ENCODE assay signal across 10 mouse cellular contexts in genomic region chr3:69502009-69502408, GRCm38 (mm10).
A peak's percentile ranks its signal among the peaks of the same experiment; 100 is the strongest.
DNase-seq lines count a peak whose midpoint lies in the region; ATAC-seq and TF ChIP-seq lines count a peak whose summit lies in the region.
"Had no signal": no experiment of that assay in that cellular context is flagged by ENCODE, and none has a peak within 500 bp of the region (broad histone marks: within the 10 kb centered on the region; RNA-seq: fewer than 3 reads in every experiment).

No protein-coding gene starts in this region.

- no peak for TF ChIP-seq POLR2A in CH12.LX (IDR thresholded peaks at IDR 0.05; ENCODE audit: low read depth, low read length)
- no peak for TF ChIP-seq POLR2A in limb, embryonic 14.5 days (IDR thresholded peaks at IDR 0.05; ENCODE audit: borderline replicate concordance, extremely low read depth, insufficient read depth, insufficient read length)

- TF ChIP-seq EP300 in CH12.LX (IDR thresholded peaks at IDR 0.05; ENCODE audit: low read length): no peak

- H3K4me2 ChIP-seq in CH12.LX (ENCODE audit: insufficient read depth, low read depth, poor library complexity, severe bottlenecking): no peak overlapping the region
- H3K4me2 ChIP-seq in forebrain, embryonic 12.5 days: no peak overlapping the region
- no peak overlapping the region for H3K4me2 ChIP-seq in limb, embryonic 14.5 days (replicated peaks; ENCODE audit: low read depth, low read length, severe bottlenecking)
- H3K4me2 ChIP-seq: embryonic facial prominence, embryonic 15.5 days; limb, embryonic 15.5 days had no signal

- TF ChIP-seq CTCF in CH12.LX (conservative IDR thresholded peaks at IDR 0.05 in 1 of 2, IDR thresholded peaks at IDR 0.05 in 1 of 2; ENCODE audit: low read depth in 2 of 2, low read length in 2 of 2): no peak

- no peaks in the 10 kb centered on the region for H3K79me2 ChIP-seq in CH12.LX (replicated peaks; ENCODE audit: control insufficient read depth, extremely low read depth, insufficient read depth, poor library complexity, severe bottlenecking)

- 19% methylated on average over 6 of the region's 6 CpGs for WGBS in forebrain, embryonic 12.5 days
- 12% methylated on average over 6 of the region's 6 CpGs for WGBS in limb, embryonic 14.5 days

- H3K4me1 ChIP-seq in CH12.LX (ENCODE audit: control insufficient read depth in 1 of 2, insufficient read depth in 2 of 2): no peaks in the 10 kb centered on the region
- peaks cover 6% of the 10 kb centered on the region for H3K4me1 ChIP-seq in forebrain, embryonic 12.5 days
- H3K4me1 ChIP-seq in limb, embryonic 14.5 days (ENCODE audit: control insufficient read depth, insufficient read depth, low read length): peaks cover 11% of the 10 kb centered on the region; the same call in 1 of the 2 replicates

- no peak for DNase-seq in frontal cortex, postnatal 10 days (ENCODE audit: low spot score in 2 of 2)
- DNase-seq in CH12.LX (ENCODE audit: extremely low read depth): no peak
- no peak for DNase-seq in limb, embryonic 14.5 days (ENCODE audit: low spot score)
- no peak for DNase-seq in thymus, adult 18-20 months
- DNase-seq in right cerebral cortex, postnatal 36 days (ENCODE audit: low spot score in 2 of 2): no peak
- no peak for DNase-seq in lung, adult 18-20 months

- TF ChIP-seq RAD21 in CH12.LX (IDR thresholded peaks at IDR 0.05; ENCODE audit: low read depth, low read length): no peak

- peak; percentile 35 for ATAC-seq in frontal cortex, adult (ENCODE audit: low TSS enrichment)
- peak; percentile 81 for ATAC-seq in forebrain, embryonic 12.5 days (ENCODE audit: low FRiP score)
- ATAC-seq in limb, embryonic 14.5 days (ENCODE audit: low FRiP score, low read depth): peak; percentile 57; the same call in 1 of the 2 replicates

- H3K27me3 ChIP-seq in CH12.LX (replicated peaks): no peaks in the 10 kb centered on the region
- H3K27me3 ChIP-seq in forebrain, embryonic 12.5 days: no peaks in the 10 kb centered on the region
- H3K27me3 ChIP-seq in limb, embryonic 14.5 days (ENCODE audit: control insufficient read depth, insufficient read depth, low read length): no peaks in the 10 kb centered on the region
- H3K27me3 ChIP-seq: embryonic facial prominence, embryonic 15.5 days; limb, embryonic 15.5 days had no signal

- H3K36me3 ChIP-seq in CH12.LX (replicated peaks in 1 of 2; ENCODE audit: control insufficient read depth in 1 of 2, insufficient read depth in 1 of 2, low read length in 1 of 2): no peaks in the 10 kb centered on the region
- H3K36me3 ChIP-seq in forebrain, embryonic 12.5 days (replicated peaks): no peaks in the 10 kb centered on the region
- no peaks in the 10 kb centered on the region for H3K36me3 ChIP-seq in limb, embryonic 14.5 days (ENCODE audit: control insufficient read depth, insufficient read depth, low read length)
- H3K36me3 ChIP-seq: embryonic facial prominence, embryonic 15.5 days; limb, embryonic 15.5 days had no signal

- no peak overlapping the region for H3K27ac ChIP-seq in CH12.LX (ENCODE audit: insufficient read depth, low read depth)
- H3K27ac ChIP-seq in forebrain, embryonic 12.5 days: peak overlapping the region; percentile 42; the same call in 1 of the 2 replicates
- no peak overlapping the region for H3K27ac ChIP-seq in limb, embryonic 14.5 days (replicated peaks; ENCODE audit: low read depth, low read length)
- H3K27ac ChIP-seq: embryonic facial prominence, embryonic 15.5 days; limb, embryonic 15.5 days had no signal

- in situ Hi-C loops in CH12.LX (cut with MboI; ENCODE audit: low pct_ligation_motif_present, low pct_unique_long_range_greater_than_20kb, low sequenced_read_pairs): no loop called here

- H3K4me3 ChIP-seq in CH12.LX (replicated peaks in 1 of 3; ENCODE audit: low read depth in 2 of 3, low read length in 2 of 3, poor library complexity in 1 of 3): no peak overlapping the region
- no peak overlapping the region for H3K4me3 ChIP-seq in forebrain, embryonic 12.5 days (replicated peaks)
- no peak overlapping the region for H3K4me3 ChIP-seq in limb, embryonic 14.5 days (replicated peaks; ENCODE audit: low read length)
- H3K4me3 ChIP-seq: embryonic facial prominence, embryonic 15.5 days; limb, embryonic 15.5 days had no signal

- H3K9ac ChIP-seq in CH12.LX (ENCODE audit: insufficient read depth, low read depth): no peak overlapping the region
- H3K9ac ChIP-seq in forebrain, embryonic 12.5 days: no peak overlapping the region
- no peak overlapping the region for H3K9ac ChIP-seq in limb, embryonic 14.5 days (ENCODE audit: low read depth, low read length, severe bottlenecking)
- H3K9ac ChIP-seq: embryonic facial prominence, embryonic 15.5 days; limb, embryonic 15.5 days had no signal

- dilution Hi-C loops in CH12.LX (cut with MboI; ENCODE audit: extremely low pct_ligation_motif_present, extremely low pct_unique_long_range_greater_than_20kb, low sequenced_read_pairs): no loop called here

- no peaks in the 10 kb centered on the region for H3K9me3 ChIP-seq in CH12.LX (replicated peaks; ENCODE audit: low read length)
- no peaks in the 10 kb centered on the region for H3K9me3 ChIP-seq in forebrain, embryonic 12.5 days
- no peaks in the 10 kb centered on the region for H3K9me3 ChIP-seq in limb, embryonic 14.5 days (ENCODE audit: control insufficient read depth, low read length)
- H3K9me3 ChIP-seq: embryonic facial prominence, embryonic 15.5 days; limb, embryonic 15.5 days had no signal

TF ChIP-seq in CH12.LX, 34 proteins besides CTCF, POLR2A, EP300 and RAD21:
- TF ChIP-seq TCF12 (IDR thresholded peaks at IDR 0.05; ENCODE audit: low read depth, low read length): no peak
- TF ChIP-seq USF1 (IDR thresholded peaks at IDR 0.05; ENCODE audit: low read depth, low read length): peak; percentile 37; the same call in 1 of the 2 replicates
- no peak for TF ChIP-seq USF2 (conservative IDR thresholded peaks at IDR 0.05; ENCODE audit: low read depth, low read length)
- no peak for TF ChIP-seq SIN3A (IDR thresholded peaks at IDR 0.05; ENCODE audit: low read length)
